Mouse (Mus musculus): Measurements from ENCODE around the gene Tac4. TPM values are rescaled to one million over a fixed set of nuclear protein-coding genes. Genes with fewer than 3 reads are reported as not detected.

Tac4 gene
- total and polyA plus RNA-seq, 3 experiments: 0.19 TPM; not detected in 2

- Histone ChIP-seq H3K27ac (ENCODE audit: insufficient read depth, low read depth) (no peak overlapping the region), H3K9me3 (replicated peaks; ENCODE audit: low read length) (peaks cover 4% of the 10 kb centered on the region), H3K27me3 (replicated peaks) (peaks cover 91% of the 10 kb centered on the region), H3K4me1 (ENCODE audit: control insufficient read depth in 1 of 2, insufficient read depth in 2 of 2) (no peaks in the 10 kb centered on the region), H3K4me2 (ENCODE audit: insufficient read depth, low read depth, poor library complexity, severe bottlenecking) (no peak overlapping the region), H3K9ac (ENCODE audit: insufficient read depth, low read depth) (no peak overlapping the region), H3K36me3 (replicated peaks in 1 of 2; ENCODE audit: control insufficient read depth in 1 of 2, insufficient read depth in 1 of 2, low read length in 1 of 2) (no peaks in the 10 kb centered on the region), H3K79me2 (replicated peaks; ENCODE audit: control insufficient read depth, extremely low read depth, insufficient read depth, poor library complexity, severe bottlenecking) (no peaks in the 10 kb centered on the region), H3K4me3 (replicated peaks in 1 of 3; ENCODE audit: low read depth in 2 of 3, low read length in 2 of 3, poor library complexity in 1 of 3) (no peak overlapping the region)
- no peak for DNase-seq (ENCODE audit: extremely low read depth)
- TF ChIP-seq ELF1 (IDR thresholded peaks at IDR 0.05; ENCODE audit: low read depth, low read length) (no peak), TBP (conservative IDR thresholded peaks at IDR 0.05; ENCODE audit: low read depth, low read length) (no peak), TCF12 (IDR thresholded peaks at IDR 0.05; ENCODE audit: low read depth, low read length) (no peak), GABPA (IDR thresholded peaks at IDR 0.05; ENCODE audit: insufficient replicate concordance, low read depth, low read length) (no peak), CHD1 (IDR thresholded peaks at IDR 0.05; ENCODE audit: low read depth, low read length) (no peak), NELFE (IDR thresholded peaks at IDR 0.05; ENCODE audit: low read depth, low read length) (no peak), ZKSCAN1 (IDR thresholded peaks at IDR 0.05; ENCODE audit: borderline replicate concordance, low read depth, low read length) (no peak), SIN3A (IDR thresholded peaks at IDR 0.05; ENCODE audit: low read length) (no peak), MYC (IDR thresholded peaks at IDR 0.05; ENCODE audit: low read depth, low read length) (no peak), KAT2A (IDR thresholded peaks at IDR 0.05; ENCODE audit: insufficient replicate concordance, low read length) (no peak), UBTF (IDR thresholded peaks at IDR 0.05; ENCODE audit: low read depth, low read length) (no peak), MXI1 (IDR thresholded peaks at IDR 0.05; ENCODE audit: low read depth, low read length) (no peak), BHLHE40 (IDR thresholded peaks at IDR 0.05; ENCODE audit: low read depth, low read length) (no peak), ZC3H11A (IDR thresholded peaks at IDR 0.05; ENCODE audit: low read depth, low read length) (no peak), MAZ (IDR thresholded peaks at IDR 0.05; ENCODE audit: low read depth, low read length) (no peak), HCFC1 (IDR thresholded peaks at IDR 0.05; ENCODE audit: low read depth, low read length) (no peak)
- in situ Hi-C loops (cut with MboI; ENCODE audit: low pct_ligation_motif_present, low pct_unique_long_range_greater_than_20kb, low sequenced_read_pairs): no loop called here
- dilution Hi-C loops (cut with MboI; ENCODE audit: extremely low pct_ligation_motif_present, extremely low pct_unique_long_range_greater_than_20kb, low sequenced_read_pairs): loop anchor here (25.0 kb wide), 1 partner anchor 105 kb away; the partner anchor contains the start of gene Dlx4
Observed at GRCm38 (mm10) chr11:95242653-95243052, 18.7 kb upstream of the Tac4 start.

DNA sequence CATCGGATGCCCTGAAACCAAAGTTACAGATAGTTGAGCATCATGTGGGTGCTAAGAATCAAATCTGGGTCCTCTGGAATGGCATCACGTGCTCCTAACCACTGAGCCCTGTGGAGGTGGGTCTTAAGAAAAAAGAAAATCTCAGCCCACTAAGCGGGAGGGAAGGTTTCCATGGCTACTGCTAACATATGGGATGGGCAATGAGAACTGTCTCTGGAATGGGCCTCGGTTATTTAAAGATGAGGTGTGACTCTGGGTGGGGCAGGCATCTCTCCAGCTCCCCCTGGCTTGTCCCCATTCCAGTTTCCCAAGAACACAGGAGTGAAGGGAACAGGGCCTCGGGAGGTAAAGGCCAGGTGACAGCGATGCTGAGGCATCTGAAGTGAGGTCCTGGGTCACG lies 15.9 kb upstream of the Tac4 start:
- no peak overlapping the region for H3K27ac ChIP-seq (ENCODE audit: insufficient read depth, low read depth)
- no peak for DNase-seq (ENCODE audit: extremely low read depth)
- no peak overlapping the region for H3K9ac ChIP-seq (ENCODE audit: insufficient read depth, low read depth)
- in situ Hi-C loops (cut with MboI; ENCODE audit: low pct_ligation_motif_present, low pct_unique_long_range_greater_than_20kb, low sequenced_read_pairs): no loop called here
- H3K27me3 ChIP-seq (replicated peaks): peaks cover 87% of the 10 kb centered on the region
- H3K4me3 ChIP-seq (replicated peaks in 1 of 3; ENCODE audit: low read depth in 2 of 3, low read length in 2 of 3, poor library complexity in 1 of 3): no peak overlapping the region
- dilution Hi-C loops (cut with MboI; ENCODE audit: extremely low pct_ligation_motif_present, extremely low pct_unique_long_range_greater_than_20kb, low sequenced_read_pairs): loop anchor here (25.0 kb wide), 1 partner anchor 108 kb away; the partner anchor contains the start of gene Dlx4
- no peak overlapping the region for H3K4me2 ChIP-seq (ENCODE audit: insufficient read depth, low read depth, poor library complexity, severe bottlenecking)
- TF ChIP-seq KAT2A (IDR thresholded peaks at IDR 0.05; ENCODE audit: insufficient replicate concordance, low read length) (no peak), NRF1 (IDR thresholded peaks at IDR 0.05; ENCODE audit: low read depth, low read length) (no peak), ELF1 (IDR thresholded peaks at IDR 0.05; ENCODE audit: low read depth, low read length) (no peak), POLR2A (IDR thresholded peaks at IDR 0.05; ENCODE audit: low read depth, low read length) (no peak), MYC (IDR thresholded peaks at IDR 0.05; ENCODE audit: low read depth, low read length) (no peak), NELFE (IDR thresholded peaks at IDR 0.05; ENCODE audit: low read depth, low read length) (no peak), TBP (conservative IDR thresholded peaks at IDR 0.05; ENCODE audit: low read depth, low read length) (no peak), USF1 (IDR thresholded peaks at IDR 0.05; ENCODE audit: low read depth, low read length) (no peak), GABPA (IDR thresholded peaks at IDR 0.05; ENCODE audit: insufficient replicate concordance, low read depth, low read length) (no peak), BHLHE40 (IDR thresholded peaks at IDR 0.05; ENCODE audit: low read depth, low read length) (no peak), MAX (IDR thresholded peaks at IDR 0.05; ENCODE audit: low read length) (no peak), CHD2 (IDR thresholded peaks at IDR 0.05; ENCODE audit: low read length) (no peak), HCFC1 (IDR thresholded peaks at IDR 0.05; ENCODE audit: low read depth, low read length) (no peak)
- peaks cover 6 to 7% of the 10 kb centered on the region in 2 experiments for H3K4me1 ChIP-seq (ENCODE audit: control insufficient read depth in 1 of 2, insufficient read depth in 2 of 2)
- H3K9me3 ChIP-seq (replicated peaks; ENCODE audit: low read length): peaks cover 16% of the 10 kb centered on the region
- no peaks in the 10 kb centered on the region for H3K79me2 ChIP-seq (replicated peaks; ENCODE audit: control insufficient read depth, extremely low read depth, insufficient read depth, poor library complexity, severe bottlenecking)
- H3K36me3 ChIP-seq (replicated peaks in 1 of 2; ENCODE audit: control insufficient read depth in 1 of 2, insufficient read depth in 1 of 2, low read length in 1 of 2): no peaks in the 10 kb centered on the region
